Mouse (Mus musculus) testis, adult 2 months (tissue): Measurements from ENCODE around the gene Capzb.

Source experiments
- CTCF ChIP-seq: fragments of 200-500 bp; IDR thresholded peaks from 2 replicates; pipeline ENCODE4 v1.5.1; 2012; ENCODE audit warnings: low read depth, mild to moderate bottlenecking, inconsistent platforms, low read length, moderate library complexity; ENCODE audit not compliant: control insufficient read depth, insufficient read depth, insufficient replicate concordance
- POLR2A ChIP-seq: fragments of 200-500 bp; IDR thresholded peaks from 2 replicates; pipeline ENCODE4 v1.6.1; 2012; ENCODE audit warnings: low read depth, mild to moderate bottlenecking, inconsistent platforms, low read length, moderate library complexity; ENCODE audit not compliant: control insufficient read depth

DNA sequence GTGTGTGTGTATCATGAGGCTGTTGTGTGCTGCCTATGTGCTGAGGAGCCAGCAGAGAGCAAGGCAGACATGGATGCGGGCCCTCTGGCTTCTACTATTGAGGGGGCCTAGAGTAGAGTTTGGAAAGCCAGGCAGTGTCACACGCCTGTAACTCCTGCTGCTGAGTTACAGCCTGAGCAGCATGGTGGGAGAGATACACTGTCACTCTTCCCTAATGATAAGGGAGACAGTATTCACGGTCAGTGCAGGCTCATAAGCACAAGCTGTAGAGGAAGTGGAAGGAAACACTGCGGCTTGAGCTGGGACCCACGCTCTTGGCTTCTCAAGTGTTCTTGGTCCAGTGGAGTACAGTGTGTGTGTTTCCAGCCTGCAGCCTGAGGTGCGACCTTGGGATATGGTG, 3.8 kb downstream of the Capzb start:
- no peak for TF ChIP-seq CTCF
- TF ChIP-seq POLR2A, result no peak; the same call in 1 of the 2 replicates
